Mouse (Mus musculus): ENCODE measurements around the gene Spsb3.

DNA sequence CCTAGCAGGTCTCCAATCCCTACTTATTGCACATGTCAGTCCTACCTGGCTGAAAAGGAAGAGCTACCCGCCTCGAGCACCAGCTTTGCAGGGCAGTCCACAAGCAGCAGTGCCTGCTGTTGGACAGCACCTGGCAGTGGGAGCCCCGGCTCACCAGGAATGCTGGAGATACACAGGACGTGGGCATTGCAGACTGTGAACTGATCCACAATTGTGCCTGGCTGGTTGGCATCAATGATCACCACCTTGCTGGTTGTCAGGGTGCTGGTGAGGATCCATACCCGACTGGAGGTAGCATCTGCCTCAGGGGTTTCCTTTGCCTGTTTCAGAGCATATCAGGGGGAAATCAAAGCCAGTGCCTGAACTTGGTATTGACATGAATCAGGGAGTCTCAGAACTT lies 15.7 kb downstream of the Spsb3 start:
- no peak for TF ChIP-seq MAZ (IDR thresholded peaks at IDR 0.05; ENCODE audit: low read depth, low read length)
- TF ChIP-seq BHLHE40 (IDR thresholded peaks at IDR 0.05; ENCODE audit: borderline replicate concordance, low read depth, low read length): no peak
- no peak for TF ChIP-seq HCFC1 (IDR thresholded peaks at IDR 0.05; ENCODE audit: low read depth, low read length)
- no peak for TF ChIP-seq POLR2AphosphoS2 (IDR thresholded peaks at IDR 0.05; ENCODE audit: low read length)
- TF ChIP-seq KAT2A (conservative IDR thresholded peaks at IDR 0.05; ENCODE audit: low read depth, low read length): no peak
